Mouse (Mus musculus): Measurements from ENCODE around the gene Pdlim1.

Gene Pdlim1

DNA sequence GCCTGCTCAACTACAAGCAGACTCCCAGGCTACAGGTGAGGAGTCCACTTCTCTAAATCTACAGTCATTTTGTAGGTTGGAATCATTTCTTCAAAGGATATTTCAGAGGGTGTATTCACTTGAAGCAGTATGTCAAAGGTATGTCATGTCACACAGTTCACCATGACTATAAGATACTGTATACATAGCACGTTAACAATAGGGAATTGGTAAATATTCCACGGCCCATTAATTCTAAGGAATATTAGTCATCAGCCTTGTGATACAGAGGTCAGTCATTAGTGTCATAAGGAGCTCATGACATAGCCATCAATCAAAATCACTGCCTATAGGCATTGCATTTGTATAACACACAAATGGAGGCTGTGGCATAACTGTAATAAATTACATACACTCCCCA, 13.1 kb upstream of the Pdlim1 start:
- DNase-seq (ENCODE audit: low spot score): no peak

DNA sequence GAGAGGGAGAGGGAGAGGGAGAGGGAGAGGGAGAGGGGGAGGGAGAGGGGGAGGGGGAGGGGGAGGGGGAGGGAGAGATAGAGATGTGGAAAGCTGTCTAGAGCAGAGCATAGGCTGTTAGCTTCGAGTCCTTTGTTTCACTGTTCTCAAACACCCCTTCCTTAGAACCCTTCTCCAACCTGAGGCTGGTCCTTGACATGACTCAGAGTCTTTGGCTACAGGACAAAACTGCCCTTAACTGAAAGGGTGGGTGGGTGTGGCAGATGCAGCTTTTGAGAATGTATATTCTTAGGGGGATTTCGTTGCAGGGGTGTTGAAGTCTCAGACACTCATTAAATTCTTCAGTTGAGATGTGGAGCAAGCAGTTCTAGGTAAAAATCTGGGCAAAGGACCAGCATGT, 11.8 kb upstream of the Pdlim1 start:
- no peak for DNase-seq (ENCODE audit: low spot score)

DNA sequence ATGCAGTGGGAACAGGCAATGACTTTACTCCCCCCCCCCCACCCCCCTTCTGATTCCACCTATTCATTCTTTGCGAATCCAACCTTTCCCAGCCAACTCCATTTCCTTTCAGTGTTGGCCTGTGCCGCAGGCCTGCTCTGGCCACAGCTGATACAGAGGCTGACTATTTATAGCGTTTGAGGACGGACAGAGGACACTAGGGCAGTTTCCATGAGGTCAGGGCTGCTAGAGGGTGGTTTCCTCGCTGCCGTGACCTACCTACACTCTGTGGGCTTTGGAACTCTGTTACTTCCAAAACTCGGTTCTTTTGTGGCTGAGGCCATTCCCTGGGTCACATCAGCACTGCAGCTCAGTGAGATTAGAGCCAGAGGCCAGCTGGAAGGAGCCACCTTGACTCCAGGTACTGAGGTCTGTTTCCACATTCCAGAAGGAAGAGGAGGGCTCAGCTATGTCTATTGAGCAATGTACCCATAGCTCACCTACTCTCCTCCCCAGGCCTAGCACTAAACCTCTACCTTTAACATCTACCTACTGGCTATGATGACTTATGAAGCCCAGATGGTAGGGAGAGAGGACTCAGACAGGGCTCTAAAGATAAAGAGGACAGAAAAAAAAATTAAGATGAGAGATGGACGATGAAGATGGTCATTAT, 6.9 kb upstream of the Pdlim1 start:
- DNase-seq (ENCODE audit: low spot score): no peak

DNA sequence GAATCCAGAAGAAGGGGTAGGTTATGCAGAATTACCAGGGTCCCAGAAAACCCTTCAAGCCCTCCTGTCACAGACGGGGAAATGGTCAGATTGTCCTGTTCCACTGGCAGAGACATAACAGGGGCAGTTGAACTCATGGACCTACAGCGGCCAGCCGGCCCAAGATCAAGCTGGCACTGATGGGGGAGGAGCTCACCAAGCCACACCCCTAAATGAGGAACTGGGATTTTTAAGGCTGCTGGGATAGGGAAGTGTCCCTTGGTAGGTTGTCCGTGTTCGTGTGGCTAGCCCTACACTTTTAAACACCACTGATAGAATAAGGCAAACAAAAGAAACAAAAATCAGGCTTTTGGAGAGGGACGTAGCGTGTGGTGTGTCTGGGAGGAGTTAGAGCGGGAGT, 5.9 kb upstream of the Pdlim1 start:
- no peak for DNase-seq (ENCODE audit: low spot score)

DNA sequence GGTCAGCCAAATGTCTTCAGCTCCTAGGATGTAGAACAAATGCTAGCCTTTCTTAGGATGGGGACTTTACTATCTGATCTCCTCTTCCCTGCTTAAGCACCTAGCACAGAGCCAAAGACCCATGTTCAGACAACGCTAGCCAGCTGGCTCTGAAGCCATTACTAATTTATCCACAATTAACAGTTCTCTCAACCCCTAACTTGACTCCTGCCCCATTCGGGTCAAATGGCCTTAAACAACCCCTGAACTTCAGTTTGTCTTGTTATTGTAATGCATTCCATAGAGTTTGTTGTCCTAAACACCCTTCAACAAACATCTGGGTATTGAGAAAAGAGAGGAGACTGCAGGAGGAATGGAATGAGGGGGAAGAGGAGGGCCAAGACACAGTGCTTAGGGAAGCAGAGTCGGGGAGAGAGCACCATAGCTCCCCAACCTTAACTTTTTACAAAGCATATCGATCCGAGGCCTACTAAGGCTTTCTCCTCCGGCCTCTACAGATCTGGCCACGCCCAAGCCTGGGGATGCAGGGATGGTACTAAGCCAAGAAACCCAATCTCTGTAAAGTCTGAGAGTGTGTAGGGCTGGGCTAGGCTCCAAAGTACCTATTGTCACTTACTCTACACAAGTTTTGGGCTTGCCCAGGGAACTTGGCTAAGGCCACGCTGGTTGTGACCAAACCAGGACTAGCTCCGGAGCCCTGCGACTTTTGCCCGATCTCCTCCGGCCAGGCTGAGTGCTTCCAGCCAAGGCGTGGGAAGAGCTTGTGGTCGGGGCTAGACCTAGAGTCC, 4.0 kb upstream of the Pdlim1 start:
- DNase-seq (ENCODE audit: low spot score): no peak

DNA sequence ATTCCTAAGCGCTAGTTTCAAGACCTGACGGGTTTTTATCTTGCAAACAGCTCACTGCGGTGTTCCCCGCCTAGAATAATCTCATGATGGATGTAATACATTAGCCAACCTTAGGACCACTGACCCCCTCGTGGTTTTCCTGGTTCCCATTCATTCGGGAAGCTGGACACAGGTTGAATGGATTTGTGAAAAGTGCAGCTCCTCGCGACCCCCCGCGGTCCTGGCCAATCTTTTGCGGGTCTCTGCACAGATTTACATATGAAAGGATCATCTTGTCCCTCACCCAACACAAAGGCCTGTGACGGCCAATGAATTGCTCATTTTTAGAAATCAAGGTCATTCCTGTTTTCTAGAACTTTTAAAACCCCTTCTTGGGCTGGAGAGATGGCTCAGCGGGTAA, 1.0 kb upstream of the Pdlim1 start:
- DNase-seq (ENCODE audit: low spot score): no peak

DNA sequence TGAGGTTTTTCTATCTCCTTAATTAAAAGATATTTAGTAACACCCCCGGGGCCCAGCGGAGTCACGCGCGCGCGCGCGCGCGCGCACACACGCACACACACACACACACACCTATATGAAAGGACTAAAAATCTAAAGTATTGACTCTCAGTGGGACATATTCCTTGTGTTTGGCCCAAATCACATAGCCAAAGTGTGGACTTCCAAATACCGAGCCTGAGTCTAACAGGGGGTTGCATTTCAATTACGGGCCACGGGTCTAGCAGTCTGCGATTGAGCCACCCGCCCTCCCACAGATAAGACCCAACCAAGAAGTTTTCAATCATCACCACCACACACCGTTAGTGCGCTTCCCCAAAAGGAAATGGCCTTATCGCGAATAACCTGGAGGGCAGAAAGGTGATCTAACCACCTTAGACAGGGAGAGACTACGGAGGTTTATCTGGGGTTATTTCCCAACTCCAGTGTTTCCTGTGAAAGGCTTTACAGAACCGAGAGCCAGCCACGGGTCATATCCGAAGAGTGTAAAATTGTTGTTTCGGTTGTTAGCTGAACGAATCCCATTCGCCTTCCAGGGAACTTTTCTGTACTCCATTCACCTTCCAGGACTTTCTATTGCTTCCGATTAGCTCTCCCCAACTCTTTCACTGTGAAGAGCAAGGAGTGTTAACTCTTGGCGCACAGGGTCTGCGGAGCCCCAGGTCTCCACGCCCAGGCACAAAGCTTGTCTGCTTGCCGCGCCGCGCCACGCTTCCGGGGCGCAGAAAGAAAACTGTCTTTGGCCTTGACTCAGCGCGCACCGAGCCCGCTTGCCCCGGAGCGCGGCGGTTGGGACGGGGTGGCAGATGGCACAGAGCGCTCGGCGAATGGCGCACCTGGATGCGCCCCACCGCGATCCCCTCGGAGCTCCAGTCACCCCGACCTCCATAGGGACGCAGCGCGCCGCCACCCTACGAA, 1.0 kb downstream of the Pdlim1 start:
- peak; percentile 49 for DNase-seq (ENCODE audit: low spot score)

DNA sequence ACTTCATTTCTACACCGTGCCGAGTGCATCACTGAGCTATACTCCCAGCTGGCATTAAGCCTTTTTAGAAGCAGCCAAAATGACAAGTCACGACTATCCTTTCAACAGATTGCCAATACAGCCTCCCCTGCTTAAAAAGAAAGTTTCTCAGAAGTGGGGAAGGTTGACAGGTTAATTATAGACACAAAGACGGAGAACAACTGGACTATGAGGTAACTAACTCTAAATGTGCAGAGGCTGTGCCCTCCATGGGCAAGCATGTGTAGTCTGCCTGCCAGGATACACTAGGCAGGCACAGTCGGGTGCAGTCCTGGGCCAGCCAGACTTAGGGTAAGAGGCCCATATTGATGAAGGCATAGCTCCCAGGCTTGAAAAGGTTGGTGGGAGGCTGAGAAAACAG, 2.1 kb downstream of the Pdlim1 start:
- DNase-seq (ENCODE audit: low spot score): no peak

DNA sequence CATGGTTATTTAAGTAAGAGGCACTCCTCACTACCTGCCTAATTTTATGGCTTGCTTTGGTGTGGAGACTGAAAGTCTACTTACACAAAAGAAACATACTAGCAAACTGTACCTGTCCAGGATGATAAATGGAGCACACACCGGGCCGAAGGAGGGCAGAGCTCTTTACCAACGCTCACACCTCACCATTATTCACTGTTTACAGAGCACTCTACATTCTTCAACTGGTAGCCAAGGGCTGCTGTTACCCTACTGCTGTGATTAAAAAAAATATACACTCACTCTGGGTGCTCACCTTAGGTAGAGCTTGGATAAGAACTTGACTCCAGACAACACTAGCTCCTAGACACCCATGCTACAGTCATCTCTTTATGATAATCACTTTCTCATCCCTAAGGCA, 3.1 kb downstream of the Pdlim1 start:
- no peak for DNase-seq (ENCODE audit: low spot score)

DNA sequence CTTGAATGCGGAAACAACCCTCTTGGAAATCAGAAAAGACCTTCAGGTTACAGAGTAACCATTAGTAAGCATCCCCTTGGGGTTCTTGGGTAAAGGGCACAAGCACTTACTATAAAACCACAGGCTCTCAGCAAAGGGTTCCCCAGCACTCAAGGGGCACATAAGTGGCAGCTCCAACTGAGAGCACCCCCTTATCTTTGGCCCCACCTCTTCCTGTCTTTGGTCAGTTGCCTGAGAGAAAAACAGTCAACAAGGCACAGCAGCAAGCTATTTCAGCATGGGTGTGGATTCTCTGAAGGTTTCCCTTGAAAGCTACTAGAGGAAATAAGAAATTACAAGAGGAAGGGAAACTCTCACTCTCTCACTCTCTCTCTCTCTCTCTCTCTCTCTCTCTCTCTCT, 4.3 kb downstream of the Pdlim1 start:
- no peak for DNase-seq (ENCODE audit: low spot score)

DNA sequence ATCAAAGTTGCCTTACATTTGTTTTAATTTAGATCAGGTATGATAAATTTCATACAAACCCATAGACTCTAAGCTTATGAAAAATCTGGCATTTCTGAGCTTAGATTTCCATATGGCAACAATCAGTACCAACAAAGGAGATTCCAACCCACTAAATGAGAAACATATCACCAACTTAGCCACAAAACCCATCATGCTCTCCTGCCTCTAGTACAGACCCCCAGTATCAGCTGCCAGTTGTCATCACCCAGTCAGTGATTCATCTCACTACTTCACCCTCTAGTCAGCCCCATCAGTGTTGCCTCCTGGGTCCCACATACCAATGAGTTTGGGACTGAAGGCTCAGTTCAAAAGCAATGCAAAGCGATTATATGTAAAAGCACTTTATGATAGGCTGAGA, 12.2 kb downstream of the Pdlim1 start:
- DNase-seq (ENCODE audit: low spot score): no peak

DNA sequence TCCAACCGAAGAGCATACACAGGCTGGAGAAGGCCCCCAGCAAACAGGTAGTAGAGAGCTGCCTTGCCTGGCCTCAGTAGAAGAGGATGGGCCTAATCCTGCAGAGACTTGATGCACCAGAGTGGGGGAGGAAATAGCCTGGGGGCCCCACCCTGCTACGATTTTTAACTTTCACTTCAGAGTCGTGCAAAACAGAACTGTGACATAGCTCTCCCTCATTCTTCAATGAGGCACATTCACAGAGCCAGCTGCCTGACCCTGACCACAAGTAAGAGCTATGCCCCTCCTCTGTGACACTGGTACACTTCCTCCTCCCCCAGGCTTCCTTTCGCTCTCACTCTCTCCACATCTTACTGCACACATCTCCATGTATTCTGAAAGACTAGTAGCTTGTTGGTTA, 14.2 kb downstream of the Pdlim1 start:
- no peak for DNase-seq (ENCODE audit: low spot score)

DNA sequence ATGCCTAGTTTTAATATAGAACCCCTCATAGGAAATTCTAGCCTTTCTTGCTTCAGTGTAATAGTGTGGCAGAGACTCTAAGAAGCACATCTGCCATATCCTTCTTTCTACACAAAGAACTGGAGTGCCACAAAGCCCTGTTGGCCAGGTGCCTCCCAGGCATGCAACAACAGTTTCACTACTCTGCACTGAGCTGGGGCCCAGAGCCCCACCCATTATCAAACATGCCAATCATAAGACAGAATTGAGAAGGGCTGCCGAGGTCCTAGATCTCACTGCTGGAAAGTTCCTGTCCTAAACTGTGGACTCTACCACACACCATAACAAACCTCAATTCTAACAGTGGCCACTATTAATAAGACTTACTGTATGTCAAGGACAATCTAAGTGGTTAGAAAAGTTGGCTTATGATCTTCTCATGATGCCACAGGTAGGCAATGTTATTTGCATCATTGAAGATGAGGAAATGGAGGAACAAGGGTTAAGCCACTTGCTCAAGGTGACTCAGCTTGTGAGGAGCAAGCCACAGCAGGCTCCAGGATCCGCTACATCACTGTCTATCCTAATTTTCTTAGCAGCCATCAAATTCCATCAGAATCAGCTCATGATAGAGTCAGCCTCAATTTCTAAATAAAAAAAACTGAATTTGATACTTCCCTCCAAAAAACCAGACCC, 15.1 kb downstream of the Pdlim1 start:
- DNase-seq (ENCODE audit: low spot score): no peak

DNA sequence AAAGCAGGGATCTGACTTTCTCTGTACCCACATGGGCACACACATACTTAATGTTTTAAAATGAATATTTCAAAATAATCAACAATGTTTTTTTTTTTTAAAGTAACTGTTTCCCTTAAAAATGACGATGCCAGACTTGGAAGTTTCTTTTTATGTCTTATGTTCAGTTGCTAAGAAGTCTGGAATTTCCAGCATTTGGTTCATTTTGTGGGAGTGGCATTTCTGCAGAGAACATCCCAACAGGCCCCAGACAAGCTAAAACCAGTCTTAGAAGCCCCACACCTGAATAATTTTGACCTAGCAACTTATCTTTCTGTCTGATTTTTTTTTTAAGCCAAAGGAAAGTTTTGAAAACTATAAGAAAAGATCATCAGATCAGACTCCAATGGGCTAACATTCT, 16.1 kb downstream of the Pdlim1 start:
- no peak for DNase-seq (ENCODE audit: low spot score)

DNA sequence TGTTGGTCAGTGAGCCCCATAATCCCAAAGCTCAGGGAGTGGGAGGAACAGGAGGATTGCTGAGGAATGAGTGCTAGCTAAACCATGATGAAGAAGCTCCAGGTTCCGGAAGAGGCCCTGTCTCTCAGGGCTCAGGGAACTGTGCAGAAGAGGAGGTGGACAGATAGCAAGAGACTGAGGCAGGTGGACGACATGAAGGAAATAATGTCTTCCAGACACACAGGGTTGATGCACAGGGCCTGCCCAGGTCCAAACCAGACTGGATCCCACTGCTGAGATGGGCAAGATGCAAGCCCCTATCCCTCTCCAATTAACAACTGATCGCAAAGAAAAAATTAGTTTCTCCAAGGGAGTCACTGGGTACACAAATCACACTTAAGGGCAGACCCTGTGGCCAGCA, 16.9 kb downstream of the Pdlim1 start:
- no peak for DNase-seq (ENCODE audit: low spot score)

DNA sequence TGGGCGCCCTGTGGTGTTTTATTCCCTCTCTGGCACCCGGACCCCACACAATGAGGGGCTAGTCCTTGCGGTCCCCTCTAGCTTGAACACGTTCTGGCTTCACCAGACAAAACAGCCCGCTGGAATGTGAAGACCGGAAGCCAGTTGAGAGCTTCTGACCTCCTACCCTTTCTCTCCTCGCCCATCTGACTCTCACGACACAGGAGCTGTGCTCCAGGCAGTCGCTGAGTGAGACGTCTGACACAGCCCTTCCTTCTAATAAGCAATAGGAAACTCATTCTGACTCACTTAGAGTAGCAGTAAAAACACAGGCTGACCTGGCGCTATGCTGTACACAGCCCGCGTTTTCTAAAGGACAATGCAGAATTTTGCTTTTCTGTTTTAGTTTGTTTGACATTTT, 17.9 kb downstream of the Pdlim1 start:
- peak; percentile 60 for DNase-seq (ENCODE audit: low spot score)

DNA sequence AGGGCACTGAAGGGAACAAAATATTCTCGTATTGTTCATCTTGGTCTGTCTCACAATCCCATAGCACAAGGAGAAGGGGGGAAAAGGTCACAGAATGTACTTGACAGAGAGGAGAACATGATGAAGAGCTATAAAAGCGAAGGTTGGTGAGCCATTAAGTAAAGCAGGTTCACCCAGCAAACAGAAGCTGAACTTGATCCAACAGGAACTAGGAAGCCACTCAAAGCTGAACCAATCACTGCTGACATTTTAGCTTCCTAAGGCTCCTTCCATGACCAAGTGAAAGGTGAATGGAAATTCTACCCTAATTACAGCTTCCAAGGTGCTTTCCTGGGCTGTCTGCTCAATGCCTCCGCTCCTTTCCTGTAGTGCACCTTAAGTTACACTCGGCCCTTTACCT, 20.5 kb downstream of the Pdlim1 start:
- no peak for DNase-seq (ENCODE audit: low spot score)

DNA sequence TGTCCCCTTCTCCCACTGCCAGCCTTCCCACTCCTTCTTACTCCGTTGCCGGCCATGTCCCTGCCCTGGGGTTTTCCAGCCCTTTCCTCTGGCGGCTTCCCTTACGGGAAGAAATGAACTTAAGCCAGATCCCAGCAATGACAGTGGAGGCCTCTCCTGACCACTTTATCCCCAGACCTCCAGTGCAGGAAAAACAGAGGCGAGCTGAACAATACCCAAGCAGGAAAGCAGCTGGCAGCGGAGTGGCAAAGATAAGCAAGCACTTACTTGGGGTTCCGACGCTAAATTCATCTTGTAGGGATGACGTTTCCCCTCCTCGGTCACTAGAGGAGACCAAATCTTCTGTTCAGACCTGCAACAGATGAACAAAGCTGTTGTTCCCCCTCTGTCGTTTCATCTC, 22.3 kb downstream of the Pdlim1 start:
- no peak for DNase-seq (ENCODE audit: low spot score)

DNA sequence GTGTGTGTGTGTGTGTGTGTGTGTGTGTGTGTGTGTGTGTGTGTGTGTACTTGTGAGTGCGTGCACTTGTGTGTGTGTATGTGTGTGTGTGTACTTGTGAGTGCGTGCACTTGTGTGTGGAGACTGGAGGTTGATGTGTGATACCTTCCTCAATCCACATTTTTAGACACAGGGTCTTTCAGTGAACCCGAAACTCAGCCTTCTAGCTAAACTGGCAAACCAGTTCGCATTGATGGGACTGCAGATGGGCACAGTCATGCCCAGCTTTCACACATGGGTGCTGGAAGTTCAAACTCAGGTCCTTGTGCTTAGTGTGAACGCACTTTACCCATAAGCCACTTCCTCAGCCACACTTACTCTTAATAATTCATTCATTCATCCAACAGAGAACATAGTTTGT, 23.2 kb downstream of the Pdlim1 start:
- no peak for DNase-seq (ENCODE audit: low spot score)

DNA sequence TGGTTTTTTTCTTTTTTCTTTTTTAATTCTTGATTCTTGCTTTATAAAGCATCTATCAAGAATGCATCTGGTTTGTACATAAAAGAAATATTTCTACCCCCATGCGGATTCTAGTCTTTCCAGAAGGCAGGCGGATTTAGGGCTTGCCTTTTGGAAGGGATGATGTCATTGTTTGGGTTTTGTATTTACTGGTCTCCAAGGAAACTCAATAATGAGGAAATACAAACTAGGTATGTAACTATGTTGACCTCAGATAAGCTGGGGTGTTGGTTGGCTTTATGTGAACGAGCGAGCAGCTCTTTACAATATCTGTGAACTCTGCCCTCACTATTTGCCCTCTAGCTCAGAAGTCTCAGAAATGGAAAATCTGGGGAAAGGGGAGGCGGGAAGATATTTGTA, 24.4 kb downstream of the Pdlim1 start:
- DNase-seq (ENCODE audit: low spot score): peak; percentile 36

DNA sequence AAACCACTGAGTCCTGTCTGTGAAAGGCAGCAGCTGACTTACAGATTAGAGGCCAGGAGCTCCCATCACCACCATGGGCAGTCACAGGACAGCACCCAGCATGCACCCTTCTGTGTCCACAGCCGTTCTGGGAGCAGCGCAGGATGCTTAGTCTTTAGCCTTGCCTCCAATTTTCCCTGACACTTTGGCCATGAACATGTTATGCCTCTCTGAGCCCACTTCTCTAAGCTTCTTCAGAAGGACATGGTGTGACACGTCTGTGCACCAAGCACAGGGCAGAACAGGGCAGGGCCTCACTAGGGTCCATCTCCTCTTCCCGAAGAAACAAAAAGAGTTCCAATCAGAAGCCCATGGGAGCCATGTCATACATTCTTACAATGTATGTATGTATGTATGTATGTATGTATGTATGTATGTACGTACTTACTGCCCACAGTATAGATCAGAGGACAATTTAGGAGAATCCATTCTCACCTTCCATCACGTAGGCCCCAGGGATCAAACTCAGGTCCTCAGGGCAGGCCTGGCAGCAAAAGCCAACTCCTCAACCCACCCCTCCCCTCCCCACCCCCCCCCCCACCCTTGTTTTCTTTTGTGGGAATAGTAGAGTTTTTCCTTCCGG, 24.9 kb downstream of the Pdlim1 start:
- DNase-seq (ENCODE audit: low spot score): no peak
